Mouse (Mus musculus): ENCODE results near the gene Col18a1. TPM values are rescaled to one million over a fixed set of nuclear protein-coding genes. Genes with fewer than 3 reads are reported as not detected.

The Col18a1 gene
- 35.8 and 45.7 TPM in 2 replicates for polyA plus RNA-seq (2015; fragmentation: Nextera tagmentation; extraction: Ambion mirVana)

GRCm38 (mm10) chr10:77165963-77166717 is at the start of gene Col18a1:
Gene Col18a1, minus strand, starts transcription at chr10:77166548.

GRCm38 (mm10) chr10:77031768-77032375 is 134.5 kb downstream of the Col18a1 start, which contains the start of gene Slc19a1:
Gene Slc19a1, plus strand, starts transcription at chr10:77032241.

Other genes with a start within 250 kb of the Col18a1 start
- 88.3 and 142 TPM in 2 replicates for gene Pcbp3, start 204.7 kb downstream of the Col18a1 start, polyA plus RNA-seq (2015; fragmentation: Nextera tagmentation; extraction: Ambion mirVana)
- gene Slc19a1, start 134.3 kb downstream of the Col18a1 start, polyA plus RNA-seq (2015; fragmentation: Nextera tagmentation; extraction: Ambion mirVana), result 19.3 and 24.2 TPM in 2 replicates
- gene Pofut2, start 92.7 kb upstream of the Col18a1 start, polyA plus RNA-seq (2015; fragmentation: Nextera tagmentation; extraction: Ambion mirVana), result 69.7 and 84.8 TPM in 2 replicates

Data from adrenal gland, postnatal 0 days (tissue).